Mouse (Mus musculus) frontal cortex, postnatal 36 days (tissue): ENCODE results near the gene Rfesd.

Experiments used
- DNase-seq, 2 experiments: peaks; one replicate each; pipeline ENCODE4 v3.0.0; 2022; ENCODE audit warnings: low spot score in 2 of 2

Rfesd gene

GRCm38 (mm10) chr13:75981901-75982300 lies 36.6 kb downstream of the Rfesd start:
- no peak for DNase-seq

- DNase-seq = no peak
Observed at GRCm38 (mm10) chr13:75976649-75977048, 41.9 kb downstream of the Rfesd start.

- no peak for DNase-seq
Observed at GRCm38 (mm10) chr13:75976218-75976617, 42.3 kb downstream of the Rfesd start.

GRCm38 (mm10) chr13:75975629-75976028 lies 42.9 kb downstream of the Rfesd start:
- DNase-seq = no peak

- no peak for DNase-seq
Observed at GRCm38 (mm10) chr13:75974481-75974880, 44.0 kb downstream of the Rfesd start.

- no peak for DNase-seq
Observed at GRCm38 (mm10) chr13:75966850-75967249, 51.7 kb downstream of the Rfesd start, which contains the start of gene Spata9. Spata9 (plus strand) TSS chr13:75967150.

GRCm38 (mm10) chr13:75955357-75955992 lies 63.0 kb downstream of the Rfesd start:
- no peak for DNase-seq
